Mouse (Mus musculus) heart, embryonic 14.5 days (tissue): ENCODE measurements around the gene Rflna. TPM values are rescaled to one million over a fixed set of nuclear protein-coding genes. Genes with fewer than 3 reads are reported as not detected.

Source experiments
- ATAC-seq: fragments of 200-750 bp; cut with Nextera tagmentation; 2 replicates; pipeline ENCODE4 v1.8.0; 2017; ENCODE audit warnings: low read depth, moderate TSS enrichment; ENCODE audit not compliant: insufficient number of reproducible peaks, insufficient read depth, low FRiP score
- H3K27ac ChIP-seq, 2 experiments: fragments of 200-500 bp in 1 of 2; fragments of 300-500 bp in 1 of 2; sonication (generic) in 1 of 2; replicated peaks in 1 of 2; 2 replicates each; pipeline ENCODE4 v1.5.1; 2012 to 2014; ENCODE audit warnings: low read depth in 2 of 2, low read length in 2 of 2, control low read depth in 1 of 2, mild to moderate bottlenecking in 1 of 2, mixed read lengths in 1 of 2; ENCODE audit not compliant: control insufficient read depth in 1 of 2, insufficient read depth in 1 of 2
- H3K27me3 ChIP-seq: fragments of 300-500 bp; sonication (generic); 2 replicates; pipeline ENCODE4 v1.6.1; 2014; ENCODE audit warnings: mild to moderate bottlenecking, low read length, control low read depth; ENCODE audit not compliant: control insufficient read depth, insufficient read depth
- H3K36me3 ChIP-seq: fragments of 300-500 bp; sonication (generic); 2 replicates; pipeline ENCODE4 v1.6.1; 2014; ENCODE audit warnings: mild to moderate bottlenecking, control low read depth, low read length, mixed read lengths; ENCODE audit not compliant: control insufficient read depth, insufficient read depth
- H3K4me1 ChIP-seq, 2 experiments: fragments of 200-500 bp in 1 of 2; fragments of 300-500 bp in 1 of 2; sonication (generic) in 1 of 2; 2 replicates each; pipeline ENCODE4 v1.6.1; 2012 to 2014; ENCODE audit warnings: low read length in 2 of 2, control low read depth in 1 of 2, mixed read lengths in 1 of 2; ENCODE audit not compliant: control insufficient read depth in 2 of 2, insufficient read depth in 2 of 2
- H3K4me2 ChIP-seq: fragments of 300-500 bp; sonication (generic); 2 replicates; pipeline ENCODE4 v1.6.1; 2014; ENCODE audit warnings: mild to moderate bottlenecking, low read length
- H3K4me3 ChIP-seq, 2 experiments: fragments of 200-500 bp in 1 of 2; fragments of 300-500 bp in 1 of 2; sonication (generic) in 1 of 2; 2 replicates each; pipeline ENCODE4 v1.5.1; 2012 to 2014; ENCODE audit warnings: low read length in 2 of 2, mild to moderate bottlenecking in 2 of 2, control low read depth in 1 of 2, low read depth in 1 of 2, moderate library complexity in 1 of 2; ENCODE audit not compliant: control insufficient read depth in 1 of 2, insufficient read depth in 1 of 2
- H3K9ac ChIP-seq: fragments of 300-500 bp; sonication (generic); 2 replicates; pipeline ENCODE4 v1.6.1; 2014; ENCODE audit warnings: mild to moderate bottlenecking, low read length
- H3K9me3 ChIP-seq: fragments of 300-500 bp; sonication (generic); 2 replicates; pipeline ENCODE4 v1.6.1; 2016; ENCODE audit warnings: low read length, control low read depth; ENCODE audit not compliant: control insufficient read depth
- WGBS: fragments of 180-500 bp; shearing (Covaris S2); extraction: QIAGEN DNeasy Blood & Tissue Kit; methylation state at CpG from one replicate; pipeline ENCODE4 v1.1.7; 2014; 5-methylcytosine and 5-hydroxymethylcytosine counted together
- polyA plus RNA-seq: library from polyadenylated mRNA; unstranded; fragments of >200 nt; fragmentation: Nextera tagmentation; extraction: Ambion mirVana; gene quantifications from 2 replicates; pipeline ENCODE4 v1.2.1, GENCODE M21; 2014

The Rflna gene
- 1.3 and 1.6 TPM in 2 replicates for polyA plus RNA-seq

DNA sequence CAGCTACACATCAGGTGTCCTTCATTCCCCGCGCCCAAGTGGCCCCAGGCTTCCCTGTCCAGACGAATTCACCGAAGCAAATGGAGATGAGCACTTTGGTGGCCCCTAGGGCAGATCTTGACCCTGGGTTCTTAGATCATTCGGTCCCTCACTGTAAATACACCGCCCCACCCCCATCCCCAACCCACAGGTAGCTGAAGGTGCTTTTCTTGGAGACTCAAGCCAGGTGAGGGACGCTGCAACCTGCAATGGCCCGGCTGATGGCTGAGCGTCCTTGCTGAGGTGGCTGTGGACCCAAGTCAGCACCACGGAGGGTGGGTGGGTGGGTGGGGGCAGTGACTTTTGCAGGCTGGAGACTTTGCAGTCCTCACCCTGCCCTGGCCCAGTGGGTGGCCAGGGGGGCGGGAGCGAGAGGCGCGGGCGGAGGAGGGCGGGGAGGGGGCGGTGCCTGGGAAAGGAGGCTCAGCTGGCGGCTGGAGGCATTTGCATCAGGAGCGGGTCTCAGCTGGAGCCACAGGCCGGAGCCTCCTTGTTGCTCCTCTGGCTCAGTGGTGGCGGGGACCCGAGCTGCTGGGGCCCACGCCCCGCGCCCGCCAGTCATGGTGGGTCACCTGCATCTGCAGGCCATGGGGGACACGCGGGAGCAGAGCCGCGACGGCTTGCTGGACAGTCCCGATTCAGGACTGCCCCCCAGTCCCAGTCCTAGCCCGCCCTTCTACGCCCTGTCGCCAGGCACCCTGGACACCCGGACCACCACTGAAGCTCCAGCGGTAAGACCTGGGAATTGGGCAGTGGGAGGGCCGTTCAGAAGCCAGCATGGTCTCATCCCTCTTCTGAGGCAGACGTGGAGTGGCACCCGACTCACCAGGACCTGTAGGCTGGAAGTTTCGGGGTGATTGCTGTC lies at the start of gene Rflna:
Rflna (plus strand) TSS at position 253 of the 904 bp plus-strand sequence.
- WGBS, result 3% methylated on average over 34 of the region's 41 CpGs
- Histone ChIP-seq H3K4me2 (peak within 1 kb of the TSS; percentile 70), H3K27me3 (peaks cover 34% of the 10 kb centered on the region), H3K27ac (no peak within 1 kb of the TSS), H3K4me3 (peak within 1 kb of the TSS; percentile 27 to 39), H3K36me3 (no peaks in the 10 kb centered on the region), H3K4me1 (peaks cover 18 to 33% of the 10 kb centered on the region in 2 experiments), H3K9me3 (no peaks in the 10 kb centered on the region), H3K9ac (peak within 1 kb of the TSS; percentile 66)
- ATAC-seq, result peak; percentile 23; the same call in 1 of the 2 replicates

DNA sequence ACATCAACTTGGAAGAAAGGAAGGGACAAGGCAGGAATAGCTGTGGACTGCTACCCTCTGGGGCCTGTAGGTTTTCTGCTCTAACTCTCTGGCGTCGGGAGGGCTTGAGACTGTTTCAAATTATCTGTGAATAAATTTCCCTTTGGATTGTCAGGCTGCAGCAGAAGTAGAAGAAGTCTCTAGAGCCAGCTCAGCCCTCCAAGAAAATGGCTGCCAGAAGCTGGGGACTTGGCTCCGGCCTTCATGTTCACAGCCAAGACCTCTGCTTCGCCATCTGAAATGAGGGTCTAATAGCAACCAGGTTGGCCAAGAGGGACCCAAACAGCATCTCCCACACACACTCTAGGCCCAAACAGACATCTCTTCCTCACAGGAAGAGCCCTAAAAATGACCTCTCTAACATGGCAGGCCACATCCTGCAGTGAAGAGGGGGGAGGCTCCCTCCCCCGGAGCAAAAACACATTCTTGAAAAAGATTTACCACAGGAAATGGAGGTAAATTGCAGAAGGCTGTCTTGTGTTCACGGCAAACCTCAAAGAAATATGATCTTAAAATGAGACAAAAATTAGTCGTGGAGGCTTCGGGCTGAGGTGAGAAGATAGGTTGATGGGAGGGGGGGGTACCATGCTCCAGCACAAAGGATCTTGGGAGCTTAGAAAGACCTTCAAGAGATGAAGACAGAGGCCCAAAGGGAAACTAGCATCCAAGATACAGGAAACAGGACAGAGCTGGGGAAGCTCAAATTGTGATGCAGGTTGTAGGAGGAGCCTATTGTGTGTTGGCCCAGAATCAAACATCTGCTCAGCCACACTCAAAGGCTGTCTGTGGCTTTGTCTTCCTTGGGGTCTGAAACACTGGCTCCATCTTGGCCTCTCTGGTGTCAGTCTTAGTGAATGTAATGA lies 48.4 kb upstream of the Rflna start:
- H3K9me3 ChIP-seq, result peaks cover 6% of the 10 kb centered on the region; the same call in 1 of the 2 replicates
- no peaks in the 10 kb centered on the region for H3K27me3 ChIP-seq
- no peak overlapping the region; a peak in 2 of 4 replicates for H3K27ac ChIP-seq
- ATAC-seq, result no peak
- no peaks in the 10 kb centered on the region for H3K36me3 ChIP-seq
- H3K4me3 ChIP-seq, result no peak overlapping the region
- peaks cover under 1 to 2% of the 10 kb centered on the region in 2 experiments; a peak in 1 of 4 replicates for H3K4me1 ChIP-seq
- no peak overlapping the region for H3K9ac ChIP-seq
- WGBS, result 76% methylated on average over 8 of the region's 8 CpGs
- no peak overlapping the region for H3K4me2 ChIP-seq

DNA sequence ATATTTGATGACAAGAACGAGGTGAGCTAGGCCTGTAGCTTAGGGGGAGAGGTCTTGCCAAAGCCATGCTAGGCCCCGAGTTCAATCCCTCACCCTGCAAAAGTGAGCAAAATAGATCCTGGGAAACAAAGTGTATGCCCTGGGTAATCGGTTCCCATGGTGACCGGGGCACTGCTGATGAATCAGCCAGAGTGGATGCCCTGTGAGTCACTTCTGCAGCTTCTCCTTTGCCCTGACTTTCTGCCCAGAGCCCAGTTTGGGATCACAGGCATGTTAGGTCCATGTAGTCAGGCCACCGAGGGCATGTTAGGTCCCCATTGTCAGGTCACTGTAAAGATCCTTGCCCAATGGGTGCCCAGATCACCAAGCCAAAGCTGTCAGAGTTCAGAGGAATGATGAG lies 45.5 kb upstream of the Rflna start:
- Histone ChIP-seq H3K4me1 (peaks cover 11 to 15% of the 10 kb centered on the region in 2 experiments), H3K4me3 (no peak overlapping the region), H3K27me3 (no peaks in the 10 kb centered on the region), H3K27ac (no peak overlapping the region), H3K4me2 (no peak overlapping the region), H3K36me3 (no peaks in the 10 kb centered on the region), H3K9me3 (peaks cover 6% of the 10 kb centered on the region; the same call in 1 of the 2 replicates), H3K9ac (no peak overlapping the region)
- no peak for ATAC-seq
- 78% methylated on average over 5 of the region's 5 CpGs for WGBS

DNA sequence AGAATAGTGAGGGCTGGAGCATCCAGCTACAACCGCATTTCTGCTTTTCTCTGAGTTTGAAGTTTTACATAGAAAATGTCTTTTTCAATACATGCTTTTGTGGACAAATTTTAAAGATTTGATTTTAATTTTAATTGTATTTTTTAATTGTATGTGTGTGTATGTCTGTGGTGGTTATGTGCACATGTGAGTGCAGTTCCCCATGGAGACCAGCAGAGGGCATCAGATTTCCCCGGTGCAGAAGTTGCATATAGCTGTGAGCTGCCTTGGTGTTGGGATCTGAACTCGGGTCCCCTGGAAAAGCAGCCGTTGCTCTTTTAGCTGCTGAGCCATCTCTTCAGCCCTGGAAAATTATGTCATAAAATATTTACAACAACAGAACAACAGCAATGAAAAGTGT lies 43.9 kb upstream of the Rflna start:
- Histone ChIP-seq H3K27ac (no peak overlapping the region), H3K4me2 (no peak overlapping the region), H3K4me3 (no peak overlapping the region), H3K4me1 (peaks cover 11 to 16% of the 10 kb centered on the region in 2 experiments), H3K9ac (no peak overlapping the region), H3K36me3 (no peaks in the 10 kb centered on the region), H3K9me3 (peaks cover 6% of the 10 kb centered on the region; the same call in 1 of the 2 replicates), H3K27me3 (no peaks in the 10 kb centered on the region)
- WGBS, result 97% methylated on average over 4 of the region's 4 CpGs
- ATAC-seq, result no peak

DNA sequence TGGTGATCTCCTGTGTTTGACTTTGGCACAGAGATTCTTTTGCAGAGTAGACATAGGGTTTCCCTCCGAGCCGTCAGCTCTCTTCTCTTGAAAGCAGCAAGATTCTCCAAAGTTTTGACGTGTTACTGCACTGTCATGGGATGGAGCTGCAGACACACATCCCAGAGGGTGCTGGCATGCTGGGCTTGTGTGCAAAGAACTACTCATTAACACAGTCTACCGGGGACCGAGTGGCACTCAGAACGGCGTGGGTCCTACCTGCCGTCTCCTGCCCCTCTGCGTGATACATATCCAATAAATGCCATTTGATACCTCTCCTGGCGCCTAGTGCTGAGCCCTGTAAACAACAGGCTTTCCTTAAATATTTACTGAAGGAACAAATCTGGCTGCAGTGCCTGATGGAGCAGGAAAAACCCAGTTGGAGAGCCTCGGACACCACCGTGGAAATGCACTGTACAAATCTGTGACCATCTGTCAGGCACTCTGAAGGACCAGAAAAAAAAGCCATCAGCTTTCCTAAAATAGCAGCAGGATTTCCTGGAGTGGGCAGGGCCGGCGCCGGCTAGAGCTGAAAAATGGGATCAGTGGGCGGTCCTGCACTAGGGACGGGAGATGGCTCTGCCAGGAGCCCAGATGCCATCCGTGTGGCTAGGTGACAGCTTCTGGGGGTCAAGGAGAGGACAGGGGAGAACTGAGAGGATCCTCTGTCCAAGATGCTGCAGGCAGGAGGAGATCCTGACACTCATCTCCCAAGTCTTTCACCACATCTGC lies 42.7 kb upstream of the Rflna start:
- Histone ChIP-seq H3K4me3 (no peak overlapping the region), H3K27ac (peak overlapping the region; percentile 58 to 86), H3K9me3 (peaks cover 6% of the 10 kb centered on the region; the same call in 1 of the 2 replicates), H3K9ac (peak overlapping the region; percentile 57), H3K4me2 (peak overlapping the region; percentile 59), H3K27me3 (no peaks in the 10 kb centered on the region), H3K4me1 (peaks cover 13 to 18% of the 10 kb centered on the region in 2 experiments), H3K36me3 (no peaks in the 10 kb centered on the region)
- peak; percentile 73 for ATAC-seq
- 12% methylated on average over 18 of the region's 18 CpGs for WGBS

DNA sequence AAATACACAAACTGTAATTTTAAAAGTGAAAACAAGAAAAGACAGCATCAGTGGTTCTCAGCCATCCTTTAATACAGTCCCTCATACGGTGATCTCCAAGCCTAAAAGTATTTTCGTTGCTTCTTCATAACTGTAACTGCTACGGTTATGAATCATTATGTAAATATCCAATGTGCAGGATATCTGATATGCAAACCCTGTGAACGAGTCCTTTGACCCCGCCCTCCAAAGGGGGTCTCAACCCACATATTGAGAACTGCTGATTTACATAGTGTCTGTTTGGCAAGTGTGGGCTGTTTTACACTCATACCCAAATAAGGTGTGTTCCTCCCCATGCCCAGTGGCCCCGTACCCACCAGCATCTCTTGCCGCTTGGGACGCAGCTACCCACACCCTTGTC lies 41.6 kb upstream of the Rflna start:
- H3K27ac ChIP-seq, result no peak overlapping the region
- no peak overlapping the region for H3K4me2 ChIP-seq
- no peaks in the 10 kb centered on the region for H3K36me3 ChIP-seq
- no peak for ATAC-seq
- peaks cover 13 to 18% of the 10 kb centered on the region in 2 experiments for H3K4me1 ChIP-seq
- no peak overlapping the region for H3K4me3 ChIP-seq
- H3K9me3 ChIP-seq, result peaks cover 6% of the 10 kb centered on the region; the same call in 1 of the 2 replicates
- no peaks in the 10 kb centered on the region for H3K27me3 ChIP-seq
- WGBS, result 79% methylated on average over 8 of the region's 8 CpGs
- H3K9ac ChIP-seq, result no peak overlapping the region

DNA sequence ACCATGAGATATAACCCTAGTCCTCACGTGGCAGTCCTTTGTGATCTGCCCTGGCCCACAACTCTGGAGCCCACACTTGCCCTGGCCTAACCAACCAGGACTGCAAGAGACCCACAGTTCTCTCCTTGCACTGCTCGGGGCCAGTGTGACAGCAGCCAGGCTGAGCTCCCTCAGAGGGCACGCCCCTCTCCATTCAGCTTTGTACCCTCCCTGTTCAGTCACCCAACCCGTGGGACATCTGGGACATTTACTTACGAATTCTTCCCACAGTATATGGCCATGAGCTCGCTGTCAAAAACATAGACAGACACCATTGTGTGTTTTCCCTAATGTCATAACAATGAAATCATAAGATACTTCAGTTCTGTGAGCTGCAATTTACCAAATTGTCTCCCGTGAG lies 40.3 kb upstream of the Rflna start:
- H3K9ac ChIP-seq, result no peak overlapping the region
- H3K4me2 ChIP-seq, result no peak overlapping the region
- H3K9me3 ChIP-seq, result peaks cover 6% of the 10 kb centered on the region; the same call in 1 of the 2 replicates
- peaks cover 13 to 18% of the 10 kb centered on the region in 2 experiments for H3K4me1 ChIP-seq
- no peak for ATAC-seq
- no peaks in the 10 kb centered on the region for H3K36me3 ChIP-seq
- H3K27me3 ChIP-seq, result no peaks in the 10 kb centered on the region
- WGBS, result 66% methylated on average over 7 of the region's 7 CpGs
- no peak overlapping the region for H3K27ac ChIP-seq
- H3K4me3 ChIP-seq, result no peak overlapping the region
